Mouse (Mus musculus): ENCODE results near the gene Iqck. TPM values are rescaled to one million over a fixed set of nuclear protein-coding genes. Genes with fewer than 3 reads are reported as not detected.

Gene Iqck
- polyA plus RNA-seq, 1 experiment, result 1.1 TPM

DNA sequence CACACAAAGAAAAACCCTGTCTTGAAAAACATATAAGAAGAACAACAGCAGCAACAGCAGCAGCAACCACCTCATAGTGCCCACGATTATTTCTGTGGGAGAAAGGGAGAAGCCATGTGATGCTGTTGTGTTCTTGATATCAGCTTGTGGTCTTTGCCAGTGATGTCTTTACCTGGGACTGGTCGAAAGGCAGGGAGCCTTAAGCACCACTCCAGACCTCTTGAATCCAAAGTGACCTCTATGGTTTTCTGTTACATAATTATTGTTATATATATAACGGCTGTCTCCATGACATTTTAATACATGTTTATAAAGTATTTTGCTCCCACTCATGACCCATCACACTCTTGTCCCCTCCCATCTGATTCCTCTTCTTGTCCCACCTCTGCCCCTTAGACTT is 70.0 kb downstream of the Iqck start:
- Histone ChIP-seq H3K27ac (ENCODE audit: insufficient read depth, low read length) (no peak overlapping the region), H3K4me1 (ENCODE audit: control insufficient read depth, insufficient read depth, low read length) (peaks cover 8% of the 10 kb centered on the region; the same call in 1 of the 2 replicates), H3K4me3 (ENCODE audit: insufficient read depth, low read length) (no peak overlapping the region)
- TF ChIP-seq POLR2A (IDR thresholded peaks at IDR 0.05; ENCODE audit: low read depth, low read length) (no peak), CTCF (IDR thresholded peaks at IDR 0.05; ENCODE audit: borderline replicate concordance, insufficient read depth, low read length) (no peak)

GRCm38 (mm10) chr7:118926516-118927260 is 71.1 kb downstream of the Iqck start:
- Histone ChIP-seq H3K4me3 (ENCODE audit: insufficient read depth, low read length) (no peak overlapping the region), H3K27ac (ENCODE audit: insufficient read depth, low read length) (no peak overlapping the region), H3K4me1 (ENCODE audit: control insufficient read depth, insufficient read depth, low read length) (peaks cover 13% of the 10 kb centered on the region; the same call in 1 of the 2 replicates)
- no peak for TF ChIP-seq POLR2A (IDR thresholded peaks at IDR 0.05; ENCODE audit: low read depth, low read length)
- TF ChIP-seq CTCF (IDR thresholded peaks at IDR 0.05; ENCODE audit: borderline replicate concordance, insufficient read depth, low read length), result no peak

GRCm38 (mm10) chr7:118927279-118927678 is 71.7 kb downstream of the Iqck start:
- H3K4me3 ChIP-seq (ENCODE audit: insufficient read depth, low read length), result no peak overlapping the region
- peaks cover 15% of the 10 kb centered on the region; the same call in 1 of the 2 replicates for H3K4me1 ChIP-seq (ENCODE audit: control insufficient read depth, insufficient read depth, low read length)
- TF ChIP-seq CTCF (IDR thresholded peaks at IDR 0.05; ENCODE audit: borderline replicate concordance, insufficient read depth, low read length) (no peak), POLR2A (IDR thresholded peaks at IDR 0.05; ENCODE audit: low read depth, low read length) (no peak)
- no peak overlapping the region for H3K27ac ChIP-seq (ENCODE audit: insufficient read depth, low read length)

DNA sequence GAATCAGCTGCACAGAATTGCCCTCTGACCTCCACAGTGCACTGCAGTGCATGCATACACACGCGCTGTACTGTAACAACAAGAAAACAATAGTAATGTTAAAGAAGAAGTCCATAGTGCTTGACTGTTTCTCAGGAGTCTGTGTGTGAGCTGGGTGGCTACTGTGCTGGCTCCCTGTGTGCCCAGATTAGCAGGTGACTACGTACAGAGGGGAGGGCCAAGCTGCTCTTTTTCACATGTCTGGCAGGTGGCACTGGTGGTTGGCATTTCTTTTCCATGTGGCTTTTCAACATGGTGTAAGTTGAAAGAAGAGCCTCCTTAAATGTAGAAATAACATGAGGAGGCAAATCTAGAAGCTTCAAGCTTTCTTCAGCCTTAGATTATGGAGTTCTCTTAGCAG is 72.8 kb downstream of the Iqck start:
- peaks cover 15% of the 10 kb centered on the region; the same call in 1 of the 2 replicates for H3K4me1 ChIP-seq (ENCODE audit: control insufficient read depth, insufficient read depth, low read length)
- H3K27ac ChIP-seq (ENCODE audit: insufficient read depth, low read length), result no peak overlapping the region
- H3K4me3 ChIP-seq (ENCODE audit: insufficient read depth, low read length), result no peak overlapping the region
- no peak for TF ChIP-seq POLR2A (IDR thresholded peaks at IDR 0.05; ENCODE audit: low read depth, low read length)
- TF ChIP-seq CTCF (IDR thresholded peaks at IDR 0.05; ENCODE audit: borderline replicate concordance, insufficient read depth, low read length), result no peak

DNA sequence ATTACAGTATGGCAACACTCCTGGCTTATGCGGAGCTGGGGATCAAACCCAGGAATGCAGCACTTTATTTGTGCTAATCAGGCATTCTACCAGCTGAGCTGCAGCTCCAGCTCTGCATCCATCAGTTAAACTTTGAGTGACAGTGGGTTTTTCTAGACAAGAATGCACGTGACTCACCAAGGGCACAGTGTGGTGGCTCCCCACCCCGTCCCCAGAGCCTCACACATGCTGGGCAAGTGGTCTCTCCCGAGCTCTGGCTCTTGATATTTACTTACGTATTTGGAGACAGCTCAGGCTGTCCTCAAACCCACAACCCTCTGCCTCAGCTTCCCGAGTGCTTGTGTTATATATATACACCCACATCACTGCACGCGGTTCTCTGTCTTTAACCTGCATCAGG is 73.4 kb downstream of the Iqck start:
- Histone ChIP-seq H3K4me1 (ENCODE audit: control insufficient read depth, insufficient read depth, low read length) (peaks cover 15% of the 10 kb centered on the region; the same call in 1 of the 2 replicates), H3K4me3 (ENCODE audit: insufficient read depth, low read length) (no peak overlapping the region), H3K27ac (ENCODE audit: insufficient read depth, low read length) (peak overlapping the region; percentile 44)
- TF ChIP-seq POLR2A (IDR thresholded peaks at IDR 0.05; ENCODE audit: low read depth, low read length) (no peak), CTCF (IDR thresholded peaks at IDR 0.05; ENCODE audit: borderline replicate concordance, insufficient read depth, low read length) (no peak)

- no peak overlapping the region for H3K4me3 ChIP-seq (ENCODE audit: insufficient read depth, low read length)
- H3K4me1 ChIP-seq (ENCODE audit: control insufficient read depth, insufficient read depth, low read length), result peaks cover 15% of the 10 kb centered on the region; the same call in 1 of the 2 replicates
- H3K27ac ChIP-seq (ENCODE audit: insufficient read depth, low read length), result peak overlapping the region; percentile 74
- TF ChIP-seq CTCF (IDR thresholded peaks at IDR 0.05; ENCODE audit: borderline replicate concordance, insufficient read depth, low read length) (no peak), POLR2A (IDR thresholded peaks at IDR 0.05; ENCODE audit: low read depth, low read length) (no peak)
These were observed 74.2 kb downstream of the Iqck start for GRCm38 (mm10) chr7:118929601-118930311.

DNA sequence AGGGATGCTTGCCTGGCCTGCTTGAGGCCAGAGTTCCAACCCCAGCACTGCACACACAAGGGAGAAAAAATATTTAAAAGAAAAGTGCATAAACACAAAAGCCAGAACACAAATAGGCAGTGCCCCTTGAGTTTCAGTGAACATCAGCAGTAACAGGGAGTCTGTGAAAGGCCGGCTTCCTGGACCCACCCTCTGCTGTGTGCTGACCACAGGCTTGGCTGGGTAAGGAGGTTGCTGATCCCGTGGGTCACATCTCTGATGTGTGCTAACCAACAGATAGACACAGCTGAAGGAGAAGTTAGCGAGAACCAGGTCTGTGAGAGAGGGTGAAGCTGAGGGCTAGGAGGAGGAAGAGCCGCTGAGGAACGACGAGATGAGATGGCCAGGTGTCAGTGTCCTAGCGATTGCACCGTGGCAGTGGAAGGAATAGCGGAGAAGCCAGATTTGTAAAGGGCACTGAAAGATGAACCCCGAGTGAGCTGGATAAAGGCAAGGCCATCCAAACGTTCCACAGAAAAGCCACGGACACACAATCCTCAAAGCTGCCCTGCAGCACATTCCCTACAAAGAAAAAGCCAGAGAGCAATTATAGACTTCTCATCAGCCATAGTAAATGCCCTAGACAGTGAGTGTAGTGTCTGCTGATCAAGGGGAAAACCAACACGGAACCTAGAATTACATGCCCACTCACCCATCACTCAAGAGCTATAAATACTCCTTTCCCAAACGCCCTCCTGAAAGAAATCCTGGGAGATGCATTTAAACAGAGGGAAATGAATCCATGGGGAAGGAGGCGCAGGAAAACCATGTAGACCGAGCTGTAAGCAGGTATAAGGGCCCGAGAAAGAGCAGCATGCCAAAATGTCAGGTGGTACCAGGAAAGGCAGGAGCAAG is 76.2 kb downstream of the Iqck start:
- no peak overlapping the region for H3K27ac ChIP-seq (ENCODE audit: insufficient read depth, low read length)
- no peak overlapping the region for H3K4me3 ChIP-seq (ENCODE audit: insufficient read depth, low read length)
- TF ChIP-seq POLR2A (IDR thresholded peaks at IDR 0.05; ENCODE audit: low read depth, low read length), result no peak
- no peak for TF ChIP-seq CTCF (IDR thresholded peaks at IDR 0.05; ENCODE audit: borderline replicate concordance, insufficient read depth, low read length)
- peaks cover 21% of the 10 kb centered on the region; the same call in 1 of the 2 replicates for H3K4me1 ChIP-seq (ENCODE audit: control insufficient read depth, insufficient read depth, low read length)

- no peak overlapping the region for H3K4me3 ChIP-seq (ENCODE audit: insufficient read depth, low read length)
- peaks cover 15% of the 10 kb centered on the region; the same call in 1 of the 2 replicates for H3K4me1 ChIP-seq (ENCODE audit: control insufficient read depth, insufficient read depth, low read length)
- no peak overlapping the region for H3K27ac ChIP-seq (ENCODE audit: insufficient read depth, low read length)
- no peak for TF ChIP-seq CTCF (IDR thresholded peaks at IDR 0.05; ENCODE audit: borderline replicate concordance, insufficient read depth, low read length)
- no peak for TF ChIP-seq POLR2A (IDR thresholded peaks at IDR 0.05; ENCODE audit: low read depth, low read length)
These were observed 79.8 kb downstream of the Iqck start for GRCm38 (mm10) chr7:118935306-118935705.

DNA sequence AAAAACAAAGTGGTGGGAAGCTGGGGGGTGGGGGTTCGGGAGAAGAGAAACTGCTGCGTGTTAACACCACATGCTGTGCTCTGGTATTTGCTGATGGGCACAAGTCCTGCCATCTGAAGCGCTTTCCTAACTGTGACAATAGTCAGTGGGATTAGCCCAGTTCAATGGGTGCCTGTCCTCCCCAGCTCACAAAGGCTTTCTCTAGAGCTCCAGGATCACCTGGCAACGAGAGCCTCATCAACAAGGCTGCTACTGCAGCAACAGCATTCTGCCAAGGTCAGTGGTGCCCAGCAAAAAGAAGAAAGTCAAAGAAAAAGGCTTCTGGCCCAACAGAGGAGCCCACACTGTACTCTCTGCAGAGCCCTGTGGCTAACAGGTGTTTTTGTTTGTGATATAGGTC is 81.3 kb downstream of the Iqck start:
- Histone ChIP-seq H3K4me1 (ENCODE audit: control insufficient read depth, insufficient read depth, low read length) (peaks cover 6% of the 10 kb centered on the region; the same call in 1 of the 2 replicates), H3K27ac (ENCODE audit: insufficient read depth, low read length) (no peak overlapping the region), H3K4me3 (ENCODE audit: insufficient read depth, low read length) (no peak overlapping the region)
- TF ChIP-seq CTCF (IDR thresholded peaks at IDR 0.05; ENCODE audit: borderline replicate concordance, insufficient read depth, low read length) (no peak), POLR2A (IDR thresholded peaks at IDR 0.05; ENCODE audit: low read depth, low read length) (no peak)
